Mouse (Mus musculus) thymus, postnatal 36 days (tissue): Measurements from ENCODE around the gene Nln.

Experiments
- DNase-seq, 2 experiments: peaks; one replicate each; pipeline ENCODE4 v3.0.0; 2022; ENCODE audit warnings: mixed read lengths in 2 of 2

The Nln gene

GRCm38 (mm10) chr13:104013380-104013779, 96.0 kb downstream of the Nln start:
- DNase-seq: no peak

GRCm38 (mm10) chr13:104012214-104012833, 97.1 kb downstream of the Nln start:
- DNase-seq: no peak

GRCm38 (mm10) chr13:104011289-104011688, 98.1 kb downstream of the Nln start:
- DNase-seq: no peak

- no peak for DNase-seq
These were observed 104.1 kb downstream of the Nln start for GRCm38 (mm10) chr13:104005231-104005845.

GRCm38 (mm10) chr13:103994085-103994455, 115.3 kb downstream of the Nln start:
- DNase-seq: no peak

GRCm38 (mm10) chr13:103993142-103994084, 116.0 kb downstream of the Nln start:
- DNase-seq: no peak

- DNase-seq: no peak
These were observed 122.8 kb downstream of the Nln start for GRCm38 (mm10) chr13:103986660-103987059.

- no peak for DNase-seq
These were observed 123.7 kb downstream of the Nln start for GRCm38 (mm10) chr13:103985510-103986278.

GRCm38 (mm10) chr13:103982376-103982775, 127.0 kb downstream of the Nln start:
- no peak for DNase-seq

GRCm38 (mm10) chr13:103980414-103980813, 129.0 kb downstream of the Nln start:
- no peak for DNase-seq

GRCm38 (mm10) chr13:103978286-103978866, 131.0 kb downstream of the Nln start:
- no peak for DNase-seq

- no peak for DNase-seq
These were observed 131.6 kb downstream of the Nln start for GRCm38 (mm10) chr13:103977844-103978243.

GRCm38 (mm10) chr13:103976181-103976724, 133.2 kb downstream of the Nln start:
- no peak for DNase-seq

- DNase-seq: no peak
These were observed 134.3 kb downstream of the Nln start for GRCm38 (mm10) chr13:103975101-103975500.

GRCm38 (mm10) chr13:103973977-103974376, 135.4 kb downstream of the Nln start:
- DNase-seq: no peak
